Mouse (Mus musculus) kidney, postnatal 0 days (tissue): ENCODE measurements around the gene Gmeb1. TPM values are rescaled to one million over a fixed set of nuclear protein-coding genes. Genes with fewer than 3 reads are reported as not detected.
A peak's percentile ranks its signal among the peaks of the same experiment; 100 is the strongest.

Source experiments
- ATAC-seq: fragments of 200-750 bp; cut with Nextera tagmentation; replicated peaks from 2 replicates; pipeline ENCODE4 v1.8.0; 2017; ENCODE audit warnings: low read depth, moderate number of reproducible peaks, moderate TSS enrichment, moderate library complexity; ENCODE audit not compliant: low FRiP score
- DNase-seq: peaks from one replicate; pipeline ENCODE4 v3.0.0-alpha.2; 2016; ENCODE audit warnings: low spot score
- H3K27ac ChIP-seq: fragments of 300-500 bp; sonication (generic); 2 replicates; pipeline ENCODE4 v1.5.1; 2014; ENCODE audit warnings: mild to moderate bottlenecking
- H3K27me3 ChIP-seq: fragments of 300-500 bp; sonication (generic); 2 replicates; pipeline ENCODE4 v1.6.1; 2014; ENCODE audit warnings: low read length, mixed read lengths; ENCODE audit not compliant: insufficient read depth
- H3K36me3 ChIP-seq: fragments of 300-500 bp; sonication (generic); 2 replicates; pipeline ENCODE4 v1.6.1; 2014; ENCODE audit warnings: low read length, mixed read lengths; ENCODE audit not compliant: insufficient read depth
- H3K4me1 ChIP-seq: fragments of 300-500 bp; sonication (generic); replicated peaks from 2 replicates; pipeline ENCODE4 v1.6.1; 2014; ENCODE audit warnings: antibody characterized with exemption, low read length, mixed read lengths; ENCODE audit not compliant: insufficient read depth
- H3K4me2 ChIP-seq: fragments of 300-500 bp; sonication (generic); 2 replicates; pipeline ENCODE4 v1.6.1; 2014; ENCODE audit warnings: mild to moderate bottlenecking, low read length, moderate library complexity, mixed read lengths
- H3K4me3 ChIP-seq: fragments of 300-500 bp; sonication (generic); replicated peaks from 2 replicates; pipeline ENCODE4 v1.5.1; 2014; ENCODE audit warnings: low read depth, low read length
- H3K9ac ChIP-seq: fragments of 300-500 bp; sonication (generic); 2 replicates; pipeline ENCODE4 v1.6.1; 2014; ENCODE audit warnings: low read depth, low read length
- H3K9me3 ChIP-seq: fragments of 300-500 bp; sonication (generic); replicated peaks from 2 replicates; pipeline ENCODE4 v1.6.1; 2016; ENCODE audit warnings: low read length, inconsistent platforms, mixed read lengths
- CTCF ChIP-seq: IDR thresholded peaks from 2 replicates; pipeline ENCODE4 v1.5.1; 2016; ENCODE audit warnings: antibody characterized with exemption, low read depth, mild to moderate bottlenecking, moderate library complexity
- WGBS: fragments of 180-500 bp; shearing (Covaris S2); extraction: QIAGEN DNeasy Blood & Tissue Kit; methylation state at CpG from one replicate; pipeline ENCODE4 v1.1.7; 2014; 5-methylcytosine and 5-hydroxymethylcytosine counted together
- polyA plus RNA-seq: library from polyadenylated mRNA; unstranded; fragments of >200 nt; fragmentation: Nextera tagmentation; extraction: Ambion mirVana; gene quantifications from 2 replicates; pipeline ENCODE4 v1.2.1, GENCODE M21; 2015

Gene Gmeb1
- polyA plus RNA-seq, 1 experiment from 2014 or later: 21.9 TPM

DNA sequence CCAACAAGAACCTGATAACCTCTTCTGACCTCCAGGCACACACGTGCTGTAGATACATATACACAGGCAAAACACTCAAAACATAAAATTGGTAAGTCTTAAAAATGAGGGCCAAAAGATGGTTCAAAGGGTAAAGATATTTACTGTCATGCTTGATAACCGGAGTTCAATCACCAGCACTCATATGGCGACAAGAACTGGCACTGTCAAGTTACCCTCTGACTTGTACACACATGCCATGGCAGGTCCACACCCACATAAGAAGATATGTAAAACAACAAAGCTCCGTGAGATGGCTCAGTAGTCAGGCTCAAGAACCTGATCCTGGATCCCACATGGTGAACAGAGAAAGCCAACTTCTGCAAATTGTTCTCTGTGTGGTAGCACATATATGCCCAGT lies 54.1 kb downstream of the Gmeb1 start:
- H3K4me2 ChIP-seq: no peak overlapping the region
- no peaks in the 10 kb centered on the region for H3K27me3 ChIP-seq
- H3K27ac ChIP-seq: no peak overlapping the region
- no peak for TF ChIP-seq CTCF
- 0 out of 2 replicates have a peak, but pooled peaks cover 2% of the 10 kb centered on the region for H3K4me1 ChIP-seq
- no peak overlapping the region for H3K4me3 ChIP-seq
- no peak overlapping the region for H3K9ac ChIP-seq
- no peaks in the 10 kb centered on the region for H3K9me3 ChIP-seq
- DNase-seq (no peak), ATAC-seq (no peak)
- WGBS: 89% methylated on average over 4 of the region's 4 CpGs
- peaks cover 28% of the 10 kb centered on the region; the same call in 1 of the 2 replicates for H3K36me3 ChIP-seq

DNA sequence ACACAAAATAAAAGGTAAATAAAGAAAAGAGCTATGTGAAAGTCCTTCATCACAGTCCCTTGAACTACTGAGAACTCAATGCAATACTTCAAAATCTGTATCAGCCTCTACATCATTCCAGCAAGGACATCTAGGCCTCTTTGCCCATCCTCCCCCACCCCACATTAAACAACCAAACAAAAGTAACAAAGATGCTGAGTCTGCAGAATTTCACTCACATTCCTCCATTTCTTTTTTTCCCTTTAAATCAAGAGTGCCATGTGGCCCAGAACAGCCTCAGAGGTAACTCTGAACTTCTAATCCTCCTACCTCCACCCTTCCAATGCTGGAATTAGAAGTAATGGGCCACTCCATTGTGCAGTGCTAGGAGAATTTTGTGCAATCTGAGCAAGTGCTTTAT lies 62.6 kb downstream of the Gmeb1 start:
- H3K4me3 ChIP-seq: no peak overlapping the region
- no peaks in the 10 kb centered on the region for H3K9me3 ChIP-seq
- no peak overlapping the region for H3K4me2 ChIP-seq
- H3K27me3 ChIP-seq: no peaks in the 10 kb centered on the region
- H3K36me3 ChIP-seq: peaks cover 8% of the 10 kb centered on the region; the same call in 1 of the 2 replicates
- no peak for DNase-seq
- H3K27ac ChIP-seq: no peak overlapping the region
- TF ChIP-seq CTCF: no peak
- no peaks in the 10 kb centered on the region for H3K4me1 ChIP-seq
- no peak overlapping the region for H3K9ac ChIP-seq
- no peak for ATAC-seq

GRCm38 (mm10) chr4:132198285-132198712 lies 63.1 kb downstream of the Gmeb1 start:
- TF ChIP-seq CTCF: peak; percentile 68
- ATAC-seq: peak; percentile 76
- Histone ChIP-seq H3K9me3 (no peaks in the 10 kb centered on the region), H3K36me3 (peaks cover 7% of the 10 kb centered on the region; the same call in 1 of the 2 replicates), H3K4me2 (no peak overlapping the region), H3K4me1 (no peaks in the 10 kb centered on the region), H3K27ac (no peak overlapping the region), H3K27me3 (no peaks in the 10 kb centered on the region), H3K4me3 (no peak overlapping the region), H3K9ac (no peak overlapping the region)
- peak; percentile 55 for DNase-seq
- 41% methylated on average over 4 of the region's 4 CpGs for WGBS

- DNase-seq (no peak), ATAC-seq (no peak)
- Histone ChIP-seq H3K27me3 (no peaks in the 10 kb centered on the region), H3K36me3 (peaks cover 7% of the 10 kb centered on the region), H3K9me3 (no peaks in the 10 kb centered on the region), H3K9ac (no peak overlapping the region), H3K4me3 (no peak overlapping the region), H3K4me1 (no peaks in the 10 kb centered on the region), H3K27ac (no peak overlapping the region), H3K4me2 (no peak overlapping the region)
- WGBS: 74% methylated on average over 3 of the region's 3 CpGs
- TF ChIP-seq CTCF: no peak
These were observed 66.4 kb downstream of the Gmeb1 start for GRCm38 (mm10) chr4:132194975-132195374.

DNA sequence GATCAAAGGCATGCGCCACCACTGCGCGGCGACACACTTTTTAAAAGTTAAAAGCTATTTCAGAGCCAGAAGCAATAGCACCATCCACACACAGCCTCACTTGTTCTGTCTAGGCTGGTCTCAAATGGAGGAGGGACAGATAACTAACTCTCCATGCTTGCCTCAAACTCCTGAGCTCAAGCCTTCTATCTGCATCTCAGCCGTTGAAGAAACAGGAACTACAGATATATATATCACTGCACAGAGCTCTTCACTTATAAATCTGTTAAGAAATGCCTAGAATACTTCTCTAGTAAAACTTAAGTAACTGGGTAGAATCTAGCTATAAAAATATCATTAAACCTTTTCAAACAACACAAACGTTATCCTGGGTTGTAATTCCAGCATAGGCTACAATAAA lies 67.0 kb downstream of the Gmeb1 start:
- H3K9ac ChIP-seq: no peak overlapping the region
- WGBS: 87% methylated on average over 6 of the region's 6 CpGs
- peaks cover 7% of the 10 kb centered on the region for H3K36me3 ChIP-seq
- H3K9me3 ChIP-seq: no peaks in the 10 kb centered on the region
- no peak for ATAC-seq
- no peak for DNase-seq
- H3K27ac ChIP-seq: no peak overlapping the region
- no peak for TF ChIP-seq CTCF
- no peaks in the 10 kb centered on the region for H3K27me3 ChIP-seq
- H3K4me1 ChIP-seq: no peaks in the 10 kb centered on the region
- no peak overlapping the region for H3K4me3 ChIP-seq
- no peak overlapping the region for H3K4me2 ChIP-seq

DNA sequence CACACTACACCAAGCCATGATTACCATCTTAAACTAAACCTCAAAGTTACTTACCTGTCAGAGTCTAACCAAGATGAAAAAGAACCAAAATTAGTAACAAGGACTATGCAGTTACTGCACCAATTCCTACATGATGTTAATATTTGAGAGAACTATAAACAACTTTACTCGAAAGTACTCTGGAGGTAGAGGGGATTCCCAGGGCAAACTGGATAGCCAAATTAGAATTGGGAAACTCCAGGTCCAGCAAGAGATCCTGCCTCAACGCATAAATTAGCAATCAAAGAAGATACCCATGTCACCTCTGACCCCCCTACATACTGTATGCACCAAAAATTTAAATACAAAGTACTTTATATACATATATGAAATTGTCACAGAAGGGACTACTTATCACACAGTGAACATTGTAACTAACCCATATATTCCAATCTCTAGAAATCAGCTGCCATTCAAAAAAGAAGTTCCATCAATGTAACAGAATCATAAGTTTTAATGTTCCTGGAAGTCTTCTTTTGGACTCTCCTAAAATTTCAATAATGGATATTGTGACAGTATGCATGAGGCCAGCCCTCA lies 73.5 kb downstream of the Gmeb1 start:
- no peaks in the 10 kb centered on the region for H3K27me3 ChIP-seq
- no peak overlapping the region for H3K4me2 ChIP-seq
- no peak overlapping the region for H3K4me3 ChIP-seq
- H3K36me3 ChIP-seq: peaks cover 25% of the 10 kb centered on the region
- H3K27ac ChIP-seq: no peak overlapping the region
- no peak for DNase-seq
- TF ChIP-seq CTCF: no peak
- 90% methylated on average over 2 of the region's 2 CpGs for WGBS
- no peak overlapping the region for H3K9ac ChIP-seq
- no peaks in the 10 kb centered on the region for H3K4me1 ChIP-seq
- no peaks in the 10 kb centered on the region for H3K9me3 ChIP-seq
- ATAC-seq: no peak

DNA sequence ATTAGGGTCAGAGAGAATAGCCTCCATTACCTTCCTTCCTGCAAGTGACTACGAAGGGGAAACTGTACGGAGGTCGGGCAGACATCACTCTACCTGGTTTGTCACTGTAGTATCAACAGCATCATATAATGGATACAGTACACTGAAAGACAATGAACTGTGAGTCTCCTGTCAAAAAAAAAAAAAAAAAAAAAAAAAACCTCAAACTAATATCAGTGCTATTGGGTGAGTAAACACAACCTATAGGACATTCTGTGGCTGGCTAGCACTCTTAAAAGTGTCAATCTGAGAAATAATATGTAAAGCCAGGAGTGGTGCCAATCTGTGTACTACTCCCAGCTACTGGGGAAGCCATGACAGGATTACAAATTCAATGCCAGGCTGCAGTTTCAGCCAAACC lies 78.2 kb downstream of the Gmeb1 start:
- DNase-seq (no peak), ATAC-seq (no peak)
- H3K4me3 ChIP-seq: no peak overlapping the region
- H3K27ac ChIP-seq: no peak overlapping the region
- H3K9me3 ChIP-seq: no peaks in the 10 kb centered on the region
- H3K9ac ChIP-seq: no peak overlapping the region
- WGBS: 93% methylated on average over 3 of the region's 3 CpGs
- TF ChIP-seq CTCF: no peak
- H3K27me3 ChIP-seq: no peaks in the 10 kb centered on the region
- peaks cover 18% of the 10 kb centered on the region; the same call in 1 of the 2 replicates for H3K36me3 ChIP-seq
- H3K4me1 ChIP-seq: no peaks in the 10 kb centered on the region
- H3K4me2 ChIP-seq: no peak overlapping the region
